Mouse (Mus musculus) embryonic fibroblast, embryonic 13.5 days (primary cell): Measurements from ENCODE around the gene Mustn1. TPM values are rescaled to one million over a fixed set of nuclear protein-coding genes. Genes with fewer than 3 reads are reported as not detected.
A peak's percentile ranks its signal among the peaks of the same experiment; 100 is the strongest.

Experiments used
- H3K27ac ChIP-seq: 2 replicates; pipeline ENCODE4 v1.5.1; 2012; ENCODE audit warnings: low read length, control low read depth, inconsistent platforms; ENCODE audit not compliant: insufficient read depth
- H3K4me1 ChIP-seq: 2 replicates; pipeline ENCODE4 v1.6.1; 2011; ENCODE audit warnings: low read length; ENCODE audit not compliant: control insufficient read depth, insufficient read depth
- H3K4me3 ChIP-seq: 2 replicates; pipeline ENCODE4 v1.5.1; 2011; ENCODE audit warnings: mild to moderate bottlenecking, control low read depth, low read length; ENCODE audit not compliant: insufficient read depth
- CTCF ChIP-seq: IDR thresholded peaks from 2 replicates; pipeline ENCODE4 v1.5.1; 2011; ENCODE audit warnings: mild to moderate bottlenecking, control low read depth, low read length, moderate library complexity, borderline replicate concordance; ENCODE audit not compliant: insufficient read depth
- POLR2A ChIP-seq: IDR thresholded peaks from 2 replicates; pipeline ENCODE4 v1.6.1; 2011; ENCODE audit warnings: low read depth, mild to moderate bottlenecking, control low read depth, low read length, moderate library complexity
- polyA plus RNA-seq: library from polyadenylated mRNA; stranded (reverse); fragments of >200 nt; gene quantifications from 2 replicates; pipeline ENCODE4 v1.2.4, GENCODE M21; 2011; ENCODE audit warnings: low read depth; ENCODE audit not compliant: missing spikeins, insufficient read length

Gene Mustn1
- 2.9 and 4.9 TPM in 2 replicates for polyA plus RNA-seq

DNA sequence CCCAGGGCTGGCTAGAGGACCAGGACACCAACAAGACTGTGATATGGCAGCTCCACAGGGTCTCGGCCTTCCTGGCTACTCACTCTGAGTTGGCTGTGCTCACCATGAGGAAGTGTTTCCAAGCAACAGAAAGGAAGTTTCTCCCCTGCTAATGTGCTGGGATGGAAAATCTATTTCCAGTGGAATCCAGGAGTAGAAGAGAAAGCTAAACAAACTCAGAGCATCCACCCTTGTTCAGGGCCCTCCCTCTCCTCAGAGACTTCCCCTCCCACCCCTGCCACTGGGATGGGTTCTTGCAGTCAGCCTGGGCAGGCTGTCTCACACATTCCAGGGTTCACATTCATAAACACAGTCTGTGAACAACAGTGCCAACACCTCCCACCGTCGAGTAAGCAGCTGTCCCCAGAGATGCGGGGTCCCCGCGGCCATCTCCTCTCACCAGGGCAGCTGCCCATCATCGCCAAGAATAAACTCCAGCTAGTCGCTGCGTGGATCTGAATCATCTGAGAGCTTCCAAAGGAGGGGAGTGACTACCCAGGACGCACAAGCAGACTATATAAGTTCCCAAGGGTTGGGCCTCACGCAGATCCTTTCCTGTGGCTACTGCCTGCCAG is at the start of gene Mustn1:
Mustn1 (plus strand) TSS at position 243 of the 614 bp plus-strand sequence.
- Histone ChIP-seq H3K4me3 (no peak within 1 kb of the TSS), H3K27ac (peak within 1 kb of the TSS; percentile 21; the same call in 1 of the 2 replicates), H3K4me1 (no peaks in the 10 kb centered on the region)
- no peak for TF ChIP-seq CTCF
- no peak for TF ChIP-seq POLR2A

DNA sequence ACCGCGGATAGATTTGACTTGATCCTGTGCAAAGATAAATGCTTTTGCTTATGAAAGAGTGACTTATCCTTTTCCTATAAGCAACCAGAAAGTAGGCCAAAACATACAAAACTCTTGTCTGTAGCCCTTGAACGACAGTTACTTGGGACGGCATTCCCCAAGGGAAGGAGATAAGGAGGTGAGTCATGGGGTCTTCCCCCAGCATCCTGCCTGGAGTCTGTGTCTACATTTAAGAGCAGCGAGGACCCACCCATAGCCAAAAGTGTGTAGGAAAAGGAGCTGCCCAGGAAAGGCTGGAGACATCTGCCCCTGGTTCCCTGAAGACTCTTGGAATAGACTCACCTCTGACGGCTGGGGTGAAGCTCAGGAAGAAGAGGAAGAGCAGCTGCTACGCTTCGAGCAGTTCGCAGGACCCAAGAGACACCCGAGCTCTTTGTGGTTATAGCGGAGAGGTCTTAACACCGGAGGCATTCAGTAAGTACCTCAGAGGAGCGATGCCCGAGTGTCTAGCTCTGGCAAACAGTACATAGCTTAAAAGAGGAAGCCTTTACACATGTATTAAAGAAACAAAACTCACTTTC is 41.5 kb upstream of the Mustn1 start:
- TF ChIP-seq POLR2A (no peak), CTCF (no peak)
- H3K4me3 ChIP-seq: no peak overlapping the region

DNA sequence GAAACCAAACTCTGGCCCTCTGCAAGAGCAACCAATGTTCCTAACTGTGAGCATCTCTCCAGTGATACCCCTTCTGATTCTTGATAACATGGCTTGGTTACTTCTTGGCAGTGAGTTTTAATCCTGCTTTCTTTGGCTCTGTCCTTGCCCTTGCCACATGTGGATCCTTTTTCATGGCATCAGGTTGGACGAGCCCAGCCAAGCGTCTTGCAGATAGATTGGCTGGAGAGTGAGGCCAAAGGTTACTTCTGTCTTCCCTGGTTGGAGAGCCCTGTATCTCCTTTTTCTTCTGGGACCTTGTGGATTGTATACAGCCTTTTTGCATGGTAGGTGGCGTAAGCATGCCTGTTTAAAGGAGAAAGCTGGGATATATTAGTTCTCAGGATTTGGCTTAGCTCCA is 35.3 kb upstream of the Mustn1 start:
- TF ChIP-seq CTCF (no peak), POLR2A (no peak)
- Histone ChIP-seq H3K4me3 (no peak overlapping the region), H3K27ac (no peak overlapping the region), H3K4me1 (no peaks in the 10 kb centered on the region)

More for the DNA sequence above, 41.5 kb upstream of the Mustn1 start:
- Histone ChIP-seq H3K4me1 (no peaks in the 10 kb centered on the region), H3K27ac (no peak overlapping the region)

DNA sequence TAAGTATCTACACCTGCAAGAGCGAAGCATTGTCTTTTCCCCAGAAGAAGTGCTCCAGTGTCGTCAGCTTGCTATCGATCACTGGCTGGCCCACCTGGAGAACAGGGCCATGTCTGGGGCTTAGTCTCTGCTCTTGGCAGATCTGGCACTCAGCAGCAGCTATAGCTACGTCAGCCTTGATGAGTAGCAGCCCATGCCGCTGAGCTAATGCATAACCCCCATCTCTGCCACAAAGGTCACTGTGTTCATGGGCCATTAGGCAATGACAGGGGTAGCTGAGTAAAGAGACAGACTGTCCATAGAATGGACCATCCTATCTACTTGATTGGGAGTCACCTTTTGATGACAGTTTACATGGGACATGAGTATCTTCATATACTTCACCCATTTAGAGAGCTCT is 28.5 kb upstream of the Mustn1 start:
- no peak for TF ChIP-seq CTCF
- TF ChIP-seq POLR2A: no peak
- Histone ChIP-seq H3K4me3 (no peak overlapping the region), H3K4me1 (no peaks in the 10 kb centered on the region), H3K27ac (no peak overlapping the region)

DNA sequence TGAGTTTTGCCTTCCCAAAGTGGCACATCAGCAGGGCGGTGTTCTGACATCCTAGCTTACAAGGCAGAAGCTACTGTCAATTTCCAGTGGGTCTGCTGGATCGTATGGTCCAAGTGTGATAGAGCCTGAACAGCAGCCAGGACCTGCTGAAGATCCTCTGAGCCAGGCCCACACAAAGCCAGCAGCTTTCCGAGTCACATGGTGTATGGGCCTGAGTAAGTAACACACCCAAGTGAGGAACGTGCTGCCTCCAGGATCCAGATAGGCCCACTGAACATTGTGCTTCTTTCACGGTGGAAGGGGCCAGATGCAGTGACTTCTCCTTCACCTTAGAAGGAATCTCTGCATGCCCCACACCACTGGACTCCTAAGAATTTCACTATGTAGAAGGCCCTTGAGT is 26.7 kb upstream of the Mustn1 start:
- Histone ChIP-seq H3K4me3 (no peak overlapping the region), H3K27ac (no peak overlapping the region), H3K4me1 (no peaks in the 10 kb centered on the region)
- TF ChIP-seq CTCF: no peak
- no peak for TF ChIP-seq POLR2A

DNA sequence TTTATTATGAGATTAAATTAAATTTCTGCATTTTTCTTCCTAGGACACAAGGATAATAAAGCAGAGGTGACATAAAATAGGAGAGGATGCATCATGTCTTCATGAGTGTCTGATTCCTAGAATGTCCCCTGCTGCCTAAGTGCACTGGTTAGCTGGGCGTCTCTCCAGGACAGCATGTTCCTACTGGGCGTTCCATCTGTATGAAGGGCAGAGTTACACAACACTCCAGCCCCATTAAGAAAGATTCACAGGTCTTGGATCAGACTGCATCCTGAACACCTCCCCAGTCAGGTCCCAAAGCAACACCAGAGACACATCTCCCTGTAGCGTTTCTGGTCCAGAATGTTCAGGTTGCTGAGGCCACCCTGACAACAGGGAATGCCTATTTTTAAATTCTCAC is 23.7 kb upstream of the Mustn1 start:
- TF ChIP-seq POLR2A (no peak), CTCF (no peak)
- no peaks in the 10 kb centered on the region for H3K4me1 ChIP-seq
- H3K4me3 ChIP-seq: no peak overlapping the region

DNA sequence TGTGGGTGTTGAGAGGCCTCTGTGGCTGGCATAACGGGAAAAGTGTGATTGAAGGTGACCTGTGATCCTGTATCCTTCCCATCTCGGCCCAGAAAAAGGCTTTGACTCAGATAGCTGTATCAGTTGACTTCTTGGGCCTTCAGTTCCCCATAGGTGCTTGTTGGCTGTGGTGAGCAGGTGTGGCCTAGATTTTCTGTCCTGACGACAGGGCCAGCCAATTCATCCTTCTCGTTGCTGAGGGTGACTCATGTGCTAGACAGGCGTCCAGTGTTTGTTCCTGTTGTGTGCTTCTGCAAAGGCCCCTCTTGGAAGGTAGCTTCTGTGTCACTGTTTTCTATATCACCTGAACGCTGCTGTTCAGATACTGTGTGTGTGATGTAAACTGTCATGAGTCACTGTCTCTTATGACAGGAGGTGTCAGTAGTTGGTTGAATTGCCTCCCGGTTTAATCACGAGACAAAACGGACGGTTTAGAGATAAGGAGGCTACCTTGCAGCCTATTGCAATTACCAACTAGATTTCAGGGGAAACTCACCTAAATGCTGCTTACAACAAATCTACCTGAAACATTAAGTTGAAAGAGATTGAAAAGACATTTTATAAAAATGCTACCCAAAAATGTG is 22.0 kb upstream of the Mustn1 start:
- Histone ChIP-seq H3K27ac (no peak overlapping the region), H3K4me1 (no peaks in the 10 kb centered on the region), H3K4me3 (no peak overlapping the region)
- TF ChIP-seq POLR2A (no peak), CTCF (no peak)

More for the DNA sequence above, 23.7 kb upstream of the Mustn1 start:
- H3K27ac ChIP-seq: no peak overlapping the region

DNA sequence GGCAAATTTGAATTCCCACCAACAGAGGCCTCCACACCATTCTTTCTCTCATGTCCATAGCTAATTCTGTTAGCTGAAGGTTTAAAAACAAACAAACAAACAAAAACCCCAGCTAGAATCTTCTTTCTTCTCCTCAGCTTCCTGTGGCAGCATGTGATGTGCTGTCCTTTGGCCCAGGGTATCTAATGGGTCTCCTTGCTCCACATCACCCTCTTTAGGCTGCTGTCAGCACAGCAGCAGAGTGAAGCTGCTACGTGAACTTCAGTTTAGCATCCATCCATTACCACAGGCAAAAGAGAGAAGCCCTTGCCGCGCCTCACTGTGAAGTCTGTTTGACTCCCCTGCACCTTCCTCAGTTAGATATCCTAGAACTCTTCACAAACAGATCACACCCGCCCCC is 21.0 kb upstream of the Mustn1 start:
- Histone ChIP-seq H3K4me1 (no peaks in the 10 kb centered on the region), H3K4me3 (no peak overlapping the region), H3K27ac (no peak overlapping the region)
- peak; percentile 35; the same call in 1 of the 2 replicates for TF ChIP-seq CTCF
- TF ChIP-seq POLR2A: no peak

DNA sequence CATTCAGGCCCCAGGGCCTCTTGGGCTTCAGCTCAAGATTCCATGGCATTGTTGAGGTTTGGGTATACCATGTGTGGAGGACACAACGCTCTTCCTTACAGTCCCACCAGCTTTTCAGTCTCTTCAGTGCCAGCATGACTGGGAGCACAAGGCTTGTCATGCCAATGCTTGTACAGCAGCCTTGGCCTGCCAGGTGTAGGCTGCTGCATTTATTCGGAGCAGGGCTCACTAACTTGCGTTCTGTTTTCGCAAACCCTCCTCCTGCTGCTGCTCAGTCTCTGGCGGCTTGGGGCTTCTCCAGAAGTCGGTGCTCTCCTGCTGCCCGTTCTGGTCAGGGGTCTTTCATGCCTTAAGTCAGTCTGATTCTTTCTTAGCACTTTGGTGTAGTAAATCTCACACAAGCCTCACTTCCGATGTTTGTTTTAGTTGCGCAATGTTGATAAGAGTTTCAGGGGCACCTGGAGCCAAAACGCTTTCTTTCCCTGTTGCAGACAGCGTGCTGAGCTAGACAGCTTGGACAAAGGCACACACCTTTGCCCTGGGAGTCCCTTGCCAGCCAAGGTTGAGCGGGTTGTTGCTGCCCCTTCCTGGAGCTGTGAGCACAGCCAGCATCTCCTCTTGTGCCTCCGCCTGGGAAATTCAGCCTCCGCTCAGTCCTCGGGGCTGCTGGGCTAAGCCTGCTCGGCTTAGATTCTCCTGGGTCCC is 17.4 kb upstream of the Mustn1 start:
- no peak for TF ChIP-seq POLR2A
- no peak for TF ChIP-seq CTCF
- H3K4me1 ChIP-seq: no peaks in the 10 kb centered on the region
- H3K4me3 ChIP-seq: no peak overlapping the region
- no peak overlapping the region for H3K27ac ChIP-seq

DNA sequence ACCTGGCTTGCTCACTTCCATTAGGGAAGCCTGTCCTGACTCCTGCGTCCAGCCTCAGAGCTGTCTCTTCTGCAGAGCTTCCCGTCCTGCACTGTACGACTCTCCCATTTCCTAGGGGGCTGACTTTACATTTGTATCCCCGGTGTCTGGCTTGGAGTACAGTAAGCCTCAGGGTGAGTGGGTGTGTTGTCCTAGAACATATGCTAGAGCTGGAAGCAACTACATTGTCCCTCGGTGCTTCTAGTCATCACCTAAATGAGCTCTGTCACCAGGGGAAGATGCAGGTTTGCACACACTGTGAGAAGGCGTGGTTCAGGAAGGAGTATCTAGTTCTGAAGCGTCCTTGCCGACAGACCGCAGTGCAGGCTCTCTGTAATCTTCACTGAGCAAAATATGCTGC is 16.6 kb upstream of the Mustn1 start:
- no peak for TF ChIP-seq POLR2A
- TF ChIP-seq CTCF: no peak
- Histone ChIP-seq H3K4me3 (no peak overlapping the region), H3K4me1 (no peaks in the 10 kb centered on the region), H3K27ac (no peak overlapping the region)
